Mouse (Mus musculus) E14TG2a.4 (cell line): ENCODE results near the gene Fam189a1.

Experiments used
- CTCF ChIP-seq: conservative IDR thresholded peaks from 2 replicates; pipeline ENCODE4 v1.5.1; 2014; ENCODE audit warnings: low read length
- POU5F1 ChIP-seq: IDR thresholded peaks from 2 replicates; pipeline ENCODE4 v1.6.1; 2014; ENCODE audit warnings: low read length, borderline replicate concordance

- TF ChIP-seq CTCF (no peak), POU5F1 (no peak)
These were observed 74.2 kb downstream of the Fam189a1 start for GRCm38 (mm10) chr7:65081979-65082777.
